Mouse (Mus musculus) kidney, embryonic 14.5 days (tissue): ENCODE results near the gene Lmntd1. TPM values are rescaled to one million over a fixed set of nuclear protein-coding genes. Genes with fewer than 3 reads are reported as not detected.

Experiments
- ATAC-seq: fragments of 200-750 bp; cut with Nextera tagmentation; 2 replicates; pipeline ENCODE4 v1.8.0; 2017; ENCODE audit warnings: moderate number of reproducible peaks, mild to moderate bottlenecking, moderate TSS enrichment, moderate library complexity; ENCODE audit not compliant: low FRiP score, low TSS enrichment
- H3K27ac ChIP-seq: fragments of 300-500 bp; sonication (generic); 2 replicates; pipeline ENCODE4 v1.5.1; 2014; ENCODE audit warnings: low read depth, mild to moderate bottlenecking, low read length, moderate library complexity, mixed read lengths
- H3K27me3 ChIP-seq: fragments of 300-500 bp; sonication (generic); 2 replicates; pipeline ENCODE4 v1.6.1; 2014; ENCODE audit warnings: mild to moderate bottlenecking, low read length; ENCODE audit not compliant: control insufficient read depth, insufficient read depth
- H3K36me3 ChIP-seq: fragments of 300-500 bp; sonication (generic); 2 replicates; pipeline ENCODE4 v1.6.1; 2014; ENCODE audit warnings: low read length, mixed read lengths; ENCODE audit not compliant: control insufficient read depth, insufficient read depth
- H3K4me1 ChIP-seq: fragments of 300-500 bp; sonication (generic); 2 replicates; pipeline ENCODE4 v1.6.1; 2014; ENCODE audit warnings: low read length, mixed read lengths; ENCODE audit not compliant: control insufficient read depth, insufficient read depth
- H3K4me2 ChIP-seq: fragments of 300-500 bp; sonication (generic); replicated peaks from 2 replicates; pipeline ENCODE4 v1.6.1; 2014; ENCODE audit warnings: low read depth, mild to moderate bottlenecking, low read length
- H3K4me3 ChIP-seq: fragments of 300-500 bp; sonication (generic); 2 replicates; pipeline ENCODE4 v1.5.1; 2014; ENCODE audit warnings: mild to moderate bottlenecking, low read length
- H3K9ac ChIP-seq: fragments of 300-500 bp; sonication (generic); 2 replicates; pipeline ENCODE4 v1.6.1; 2014; ENCODE audit warnings: low read depth, mild to moderate bottlenecking, low read length, moderate library complexity
- H3K9me3 ChIP-seq: fragments of 300-500 bp; sonication (generic); 2 replicates; pipeline ENCODE4 v1.6.1; 2016; ENCODE audit warnings: low read length; ENCODE audit not compliant: control insufficient read depth
- WGBS: fragments of 180-500 bp; shearing (Covaris S2); extraction: QIAGEN DNeasy Blood & Tissue Kit; methylation state at CpG from one replicate; pipeline ENCODE4 v1.1.7; 2014; 5-methylcytosine and 5-hydroxymethylcytosine counted together
- polyA plus RNA-seq: library from polyadenylated mRNA; unstranded; fragments of >200 nt; fragmentation: Nextera tagmentation; extraction: Ambion mirVana; gene quantifications from 2 replicates; pipeline ENCODE4 v1.2.1, GENCODE M21; 2014

Gene Lmntd1
- polyA plus RNA-seq, 1 experiment from 2014 or later = 2.0 TPM

GRCm38 (mm10) chr6:145363698-145364097 lies 250.4 kb downstream of the Lmntd1 start:
- H3K4me1 ChIP-seq = no peaks in the 10 kb centered on the region
- H3K27me3 ChIP-seq = no peaks in the 10 kb centered on the region
- no peaks in the 10 kb centered on the region for H3K9me3 ChIP-seq
- no peak for ATAC-seq
- no peak overlapping the region for H3K4me3 ChIP-seq
- WGBS = 73% methylated on average over 7 of the region's 7 CpGs
- H3K27ac ChIP-seq = no peak overlapping the region
- H3K4me2 ChIP-seq = no peak overlapping the region
- no peak overlapping the region for H3K9ac ChIP-seq
- no peaks in the 10 kb centered on the region for H3K36me3 ChIP-seq

DNA sequence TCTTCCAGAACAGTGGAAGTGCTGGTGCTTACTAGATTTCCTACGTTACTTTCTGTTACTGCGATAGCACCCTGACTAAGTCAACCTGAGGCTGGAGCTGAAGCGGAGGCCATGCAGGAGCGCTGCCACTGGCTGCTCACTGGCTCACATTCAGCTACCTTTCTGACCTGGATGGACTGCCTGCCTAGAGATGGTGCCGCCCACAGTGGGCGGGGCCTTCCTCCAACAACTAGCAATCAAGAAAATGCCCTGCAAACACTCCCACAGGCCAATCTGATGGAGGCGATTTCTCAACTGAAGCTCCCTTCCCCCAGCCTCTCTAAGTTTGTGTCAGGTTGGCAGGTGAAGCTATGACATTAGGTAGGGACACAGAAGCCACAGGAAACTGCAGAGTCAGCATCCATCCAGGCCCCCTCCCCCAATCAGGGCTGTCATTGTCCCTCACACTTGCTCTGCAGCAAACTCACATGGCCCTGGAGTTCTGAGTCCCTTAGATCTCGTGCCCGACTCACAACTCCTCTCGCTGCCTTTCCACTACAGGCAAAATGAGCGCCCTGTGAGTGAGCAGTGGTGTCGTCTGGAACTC lies 252.9 kb downstream of the Lmntd1 start:
- peak; percentile 29; the same call in 1 of the 2 replicates for ATAC-seq
- H3K27ac ChIP-seq = no peak overlapping the region
- 52% methylated on average over 12 of the region's 12 CpGs for whole genome bisulfite sequencing

GRCm38 (mm10) chr6:145359470-145360430 lies 254.4 kb downstream of the Lmntd1 start:
- H3K4me3 ChIP-seq = no peak overlapping the region
- no peaks in the 10 kb centered on the region for H3K27me3 ChIP-seq
- H3K4me2 ChIP-seq = no peak overlapping the region
- H3K9ac ChIP-seq = no peak overlapping the region
- no peak; the same call in 1 of the 2 replicates for ATAC-seq
- H3K36me3 ChIP-seq = no peaks in the 10 kb centered on the region
- H3K4me1 ChIP-seq = no peaks in the 10 kb centered on the region
- peaks cover 4% of the 10 kb centered on the region; the same call in 1 of the 2 replicates for H3K9me3 ChIP-seq
- WGBS = 38% methylated on average over 26 of the region's 26 CpGs
- H3K27ac ChIP-seq = no peak overlapping the region

More for the DNA sequence above, 252.9 kb downstream of the Lmntd1 start:
- no peaks in the 10 kb centered on the region for H3K27me3 ChIP-seq
- H3K9ac ChIP-seq = no peak overlapping the region
- H3K9me3 ChIP-seq = no peaks in the 10 kb centered on the region
- no peak overlapping the region for H3K4me3 ChIP-seq
- H3K36me3 ChIP-seq = no peaks in the 10 kb centered on the region
- no peak overlapping the region for H3K4me2 ChIP-seq
- no peaks in the 10 kb centered on the region for H3K4me1 ChIP-seq

- Histone ChIP-seq H3K4me1 (no peaks in the 10 kb centered on the region), H3K4me3 (no peak overlapping the region), H3K36me3 (no peaks in the 10 kb centered on the region), H3K9me3 (peaks cover 4% of the 10 kb centered on the region; the same call in 1 of the 2 replicates), H3K27ac (no peak overlapping the region), H3K4me2 (no peak overlapping the region), H3K27me3 (no peaks in the 10 kb centered on the region), H3K9ac (no peak overlapping the region)
- no peak for ATAC-seq
- WGBS = 75% methylated on average over 9 of the region's 9 CpGs
These were observed 256.1 kb downstream of the Lmntd1 start for GRCm38 (mm10) chr6:145358001-145358400.

DNA sequence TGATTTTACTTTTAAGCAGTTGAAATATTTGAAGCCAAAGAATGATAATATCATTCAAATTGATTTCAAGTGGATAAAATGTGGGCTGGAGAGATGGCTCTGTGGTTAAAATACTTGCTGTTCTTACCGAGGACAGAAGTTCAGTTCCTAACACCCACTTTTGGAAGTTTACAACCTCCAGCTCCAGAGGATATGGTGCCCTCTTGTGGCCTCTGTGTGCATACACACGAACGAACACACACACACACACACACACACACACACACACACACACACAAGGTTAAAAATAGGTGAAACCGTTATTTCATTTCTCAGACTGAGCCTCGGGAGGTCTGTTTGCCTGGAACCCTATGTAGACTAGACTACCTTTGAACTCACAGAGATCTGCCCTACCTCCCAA lies 260.3 kb downstream of the Lmntd1 start:
- Histone ChIP-seq H3K9me3 (peaks cover 4% of the 10 kb centered on the region; the same call in 1 of the 2 replicates), H3K9ac (no peak overlapping the region), H3K4me2 (no peak overlapping the region), H3K36me3 (no peaks in the 10 kb centered on the region), H3K4me1 (no peaks in the 10 kb centered on the region), H3K4me3 (no peak overlapping the region), H3K27ac (no peak overlapping the region), H3K27me3 (no peaks in the 10 kb centered on the region)
- WGBS = 86% methylated on average over 5 of the region's 5 CpGs
- no peak for ATAC-seq

GRCm38 (mm10) chr6:145352705-145353104 lies 261.4 kb downstream of the Lmntd1 start:
- Histone ChIP-seq H3K4me3 (no peak overlapping the region), H3K4me2 (no peak overlapping the region), H3K9ac (no peak overlapping the region), H3K27me3 (no peaks in the 10 kb centered on the region), H3K4me1 (no peaks in the 10 kb centered on the region), H3K36me3 (no peaks in the 10 kb centered on the region), H3K27ac (no peak overlapping the region), H3K9me3 (peaks cover 4% of the 10 kb centered on the region; the same call in 1 of the 2 replicates)
- ATAC-seq = no peak
- WGBS = 4% methylated on average over 1 of the region's 1 CpGs

GRCm38 (mm10) chr6:145348196-145348915 lies 265.8 kb downstream of the Lmntd1 start:
- H3K4me2 ChIP-seq = no peak overlapping the region
- no peak overlapping the region for H3K27ac ChIP-seq
- WGBS = 67% methylated on average over 9 of the region's 9 CpGs
- no peak overlapping the region for H3K4me3 ChIP-seq
- ATAC-seq = no peak
- no peaks in the 10 kb centered on the region for H3K27me3 ChIP-seq
- H3K9ac ChIP-seq = no peak overlapping the region
- no peaks in the 10 kb centered on the region for H3K9me3 ChIP-seq
- no peaks in the 10 kb centered on the region for H3K4me1 ChIP-seq
- no peaks in the 10 kb centered on the region for H3K36me3 ChIP-seq

DNA sequence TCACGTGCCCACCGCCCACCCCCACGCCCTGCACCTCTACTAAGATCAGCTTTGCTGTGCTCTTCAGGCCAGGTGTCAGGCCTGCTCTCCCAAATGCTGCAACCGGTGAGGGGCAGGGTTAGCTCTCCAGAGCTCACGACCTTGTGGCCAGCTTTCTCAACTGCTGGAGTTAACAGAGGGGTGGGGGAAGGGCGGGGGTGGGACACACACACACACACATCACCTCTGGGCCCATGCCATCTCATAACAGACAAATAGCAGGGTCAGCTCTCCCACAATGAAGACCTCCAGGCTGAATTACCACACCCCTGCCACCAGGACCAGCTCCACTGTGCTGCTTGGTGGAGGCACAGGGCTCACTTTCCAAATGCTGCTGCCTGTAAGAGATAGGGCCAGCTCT lies 266.5 kb downstream of the Lmntd1 start:
- no peak for ATAC-seq

More for the DNA sequence above, 266.5 kb downstream of the Lmntd1 start:
- no peaks in the 10 kb centered on the region for H3K27me3 ChIP-seq
- WGBS = 67% methylated on average over 6 of the region's 6 CpGs
- H3K9ac ChIP-seq = no peak overlapping the region
- H3K36me3 ChIP-seq = no peaks in the 10 kb centered on the region
- H3K9me3 ChIP-seq = no peaks in the 10 kb centered on the region
- H3K4me1 ChIP-seq = no peaks in the 10 kb centered on the region
- no peak overlapping the region for H3K4me3 ChIP-seq
- no peak overlapping the region for H3K27ac ChIP-seq
- H3K4me2 ChIP-seq = no peak overlapping the region
